In the genomic region with DNA sequence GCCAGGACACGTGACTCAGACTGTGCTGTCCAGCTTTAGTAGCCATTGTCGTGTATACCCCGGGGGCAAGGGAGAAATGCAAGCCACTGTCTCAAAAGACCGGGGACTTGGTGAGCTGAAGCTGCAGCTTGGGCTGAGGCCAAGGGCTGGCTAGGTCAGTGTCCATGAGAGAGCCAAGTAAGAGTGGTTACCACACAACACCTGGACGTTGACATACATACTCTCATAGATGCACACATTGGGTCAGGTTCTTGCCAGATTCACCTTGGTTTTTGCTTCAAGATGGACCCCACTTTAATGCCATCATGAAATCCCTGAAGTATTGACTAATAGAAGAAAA, we compare ENCODE assay signal across 8 mouse cellular contexts. TPM values are rescaled to one million over a fixed set of nuclear protein-coding genes. Genes with fewer than 3 reads are reported as not detected.
DNase-seq lines count a peak whose midpoint lies in the region; ATAC-seq and TF ChIP-seq lines count a peak whose summit lies in the region.

No protein-coding gene starts in this region.

- no peak for TF ChIP-seq CTCF in Patski (IDR thresholded peaks at IDR 0.05)

- no peaks in the 10 kb centered on the region for H3K36me3 ChIP-seq in heart, embryonic 15.5 days
- no peaks in the 10 kb centered on the region for H3K36me3 ChIP-seq in hindbrain, embryonic 11.5 days (ENCODE audit: control insufficient read depth, insufficient read depth, low read length)
- no peaks in the 10 kb centered on the region for H3K36me3 ChIP-seq in megakaryocyte, embryonic 14.5 days (replicated peaks; ENCODE audit: low read length)

- H3K27me3 ChIP-seq in heart, embryonic 15.5 days: no peaks in the 10 kb centered on the region
- H3K27me3 ChIP-seq in Patski: no peaks in the 10 kb centered on the region
- H3K27me3 ChIP-seq in hindbrain, embryonic 11.5 days (ENCODE audit: control insufficient read depth, insufficient read depth, low read length): no peaks in the 10 kb centered on the region
- H3K27me3 ChIP-seq in megakaryocyte, embryonic 14.5 days (replicated peaks): peaks cover 46% of the 10 kb centered on the region

- H3K4me2 ChIP-seq in heart, embryonic 15.5 days: peak overlapping the region; percentile 87
- peak overlapping the region; percentile 87 for H3K4me2 ChIP-seq in hindbrain, embryonic 11.5 days (replicated peaks; ENCODE audit: low read depth, low read length)

- peak overlapping the region; percentile 88 for H3K27ac ChIP-seq in heart, embryonic 15.5 days
- H3K27ac ChIP-seq in hindbrain, embryonic 11.5 days (ENCODE audit: low read depth, low read length): no peak overlapping the region

- CTCF ChIA-PET in Patski (lab: Charles Lee): no interaction called here

- H3K4me1 ChIP-seq in heart, embryonic 15.5 days (replicated peaks): peaks cover 23% of the 10 kb centered on the region
- H3K4me1 ChIP-seq in hindbrain, embryonic 11.5 days (replicated peaks; ENCODE audit: control insufficient read depth, insufficient read depth, low read length): no peaks in the 10 kb centered on the region
- peaks cover 16% of the 10 kb centered on the region for H3K4me1 ChIP-seq in megakaryocyte, embryonic 14.5 days

- peak overlapping the region; percentile 80 for H3K9ac ChIP-seq in heart, embryonic 15.5 days
- H3K9ac ChIP-seq in hindbrain, embryonic 11.5 days (ENCODE audit: low read depth, low read length): peak overlapping the region; percentile 78; the same call in 1 of the 2 replicates

- peak overlapping the region; percentile 74 for H3K4me3 ChIP-seq in heart, embryonic 15.5 days
- peak overlapping the region; percentile 66 for H3K4me3 ChIP-seq in hindbrain, embryonic 11.5 days (ENCODE audit: low read depth, low read length)
- peak overlapping the region; percentile 90 for H3K4me3 ChIP-seq in megakaryocyte, embryonic 14.5 days (replicated peaks)

- no peaks in the 10 kb centered on the region for H3K9me3 ChIP-seq in heart, embryonic 15.5 days (replicated peaks)
- no peaks in the 10 kb centered on the region for H3K9me3 ChIP-seq in hindbrain, embryonic 11.5 days (ENCODE audit: control insufficient read depth, low read length)
- H3K9me3 ChIP-seq in megakaryocyte, embryonic 14.5 days: no peaks in the 10 kb centered on the region

- no peak for DNase-seq in heart, postnatal 25 days (ENCODE audit: low spot score)
- no peak for DNase-seq in Patski (ENCODE audit: low read depth, low spot score)
- no peak for DNase-seq in hindbrain, embryonic 11.5 days (ENCODE audit: low spot score)
- DNase-seq in Muller cell, postnatal 12 days (ENCODE audit: inconsistent ontology term): no peak
- DNase-seq in T-cell, adult 2 months (ENCODE audit: low spot score): no peak
- no peak for DNase-seq in frontal cortex, postnatal 36 days (ENCODE audit: low spot score in 2 of 2)

- no peak for ATAC-seq in heart, embryonic 15.5 days (replicated peaks; ENCODE audit: insufficient number of reproducible peaks, insufficient read depth, low FRiP score, low read depth)
- peak; percentile 5 for ATAC-seq in Patski
- no peak for ATAC-seq in hindbrain, embryonic 11.5 days (ENCODE audit: low FRiP score)

- in situ Hi-C loops in Patski (cut with MboI; ENCODE audit: low pct_unique_long_range_greater_than_20kb): loop anchor here (5.0 to 25.0 kb wide), 2 partner anchors 665 to 780 kb away; a partner anchor contains a TSS

- intact Hi-C loops in heart, postnatal 25 days (cut with DNase I): loop anchor here (5.0 kb wide), 1 partner anchor 80 kb away; no protein-coding TSS in a partner anchor

- 13% methylated on average over 5 of the region's 5 CpGs for WGBS in heart, embryonic 15.5 days
- WGBS in hindbrain, embryonic 11.5 days: 15% methylated on average over 5 of the region's 5 CpGs

- POLR2A ChIA-PET in Patski (lab: Charles Lee): no interaction called here

RNA-seq across cellular contexts. Expression of a gene that starts 0.3 kb away (rescaled TPM):
- 49.5 and 54.3 TPM in 2 replicates for polyA plus RNA-seq in heart, embryonic 15.5 days (2015; fragmentation: Nextera tagmentation; extraction: Ambion mirVana)
- 100 to 1,000 TPM; 124 to 140 TPM for total RNA-seq in heart, postnatal 25 days (2021)
- polyA plus RNA-seq in Patski (2021): 76.1 TPM
- polyA plus RNA-seq in hindbrain, embryonic 11.5 days (2014; fragmentation: Nextera tagmentation; extraction: Ambion mirVana): 31.0 and 32.5 TPM in 2 replicates
- polyA plus RNA-seq in megakaryocyte, embryonic 14.5 days (2012; ENCODE audit: insufficient read depth, low replicate concordance): 0.17 TPM in 1 of 2 replicates, not detected in the other

Comparison
In these comparisons a context has a peak if more than half of its experiments do, and no peak if none do; other contexts are left out.
1. RNA of a gene that starts 0.3 kb away (polyA plus RNA-seq): 76.1 TPM in Patski (single experiment), 49.5 to 54.3 TPM in heart, embryonic 15.5 days and 31.0 to 32.5 TPM in hindbrain, embryonic 11.5 days; 0.17 TPM in megakaryocyte, embryonic 14.5 days; every median in the first group is over 10 times any median in the second.
2. Peak in every context shown above with its lines, with median percentiles within 50 percentile points of each other: H3K4me3 ChIP-seq.